Mouse (Mus musculus): Measurements from ENCODE around the gene Abca6. TPM values are rescaled to one million over a fixed set of nuclear protein-coding genes. Genes with fewer than 3 reads are reported as not detected.
A peak's percentile ranks its signal among the peaks of the same experiment; 100 is the strongest.

The Abca6 gene
- polyA plus RNA-seq (2012; fragmentation: generic; extraction: Trizol): not detected
- long read RNA-seq, experiment 1: 0 reads
- long read RNA-seq, experiment 2: 0 reads

- Histone ChIP-seq H3K79me2 (ENCODE audit: control insufficient read depth, insufficient read depth) (no peaks in the 10 kb centered on the region), H3K79me3 (ENCODE audit: low read depth) (no peaks in the 10 kb centered on the region), H3K36me3 (ENCODE audit: control insufficient read depth, insufficient read depth) (no peaks in the 10 kb centered on the region), H3K4me3 (ENCODE audit: insufficient read depth, poor library complexity, severe bottlenecking) (no peak within 1 kb of the TSS), H3K27me3 (ENCODE audit: control insufficient read depth, insufficient read depth, insufficient read length) (no peaks in the 10 kb centered on the region), H3ac (ENCODE audit: control insufficient read depth, insufficient read length, low read depth) (no peak within 1 kb of the TSS)
- TF ChIP-seq MYOD1 (IDR thresholded peaks at IDR 0.05; ENCODE audit: control insufficient read depth, insufficient read length, low read depth): no peak
- no peak for TF ChIP-seq CTCF (IDR thresholded peaks at IDR 0.05; ENCODE audit: control insufficient read depth, insufficient read depth, insufficient read length)
- no peak for TF ChIP-seq FOSL1 (IDR thresholded peaks at IDR 0.05; ENCODE audit: insufficient read depth, low read length, poor library complexity, severe bottlenecking)
- TF ChIP-seq MYOG (IDR thresholded peaks at IDR 0.05; ENCODE audit: control insufficient read depth, extremely low read depth, insufficient read length): no peak
- TF ChIP-seq MAX (IDR thresholded peaks at IDR 0.05): no peak
These were observed at the start of gene Abca6 for GRCm38 (mm10) chr11:110251534-110251933. Gene Abca6 (minus strand): TSS chr11:110251776.

GRCm38 (mm10) chr11:110297917-110298533 lies 46.4 kb upstream of the Abca6 start:
- no peak overlapping the region for H3ac ChIP-seq (ENCODE audit: control insufficient read depth, insufficient read length, low read depth)
- no peaks in the 10 kb centered on the region for H3K79me3 ChIP-seq (ENCODE audit: low read depth)
- H3K27me3 ChIP-seq (ENCODE audit: control insufficient read depth, insufficient read depth, insufficient read length): no peaks in the 10 kb centered on the region
- no peaks in the 10 kb centered on the region for H3K79me2 ChIP-seq (ENCODE audit: control insufficient read depth, insufficient read depth)
- H3K36me3 ChIP-seq (ENCODE audit: control insufficient read depth, insufficient read depth): peaks cover 7% of the 10 kb centered on the region
- H3K4me3 ChIP-seq (ENCODE audit: insufficient read depth, poor library complexity, severe bottlenecking): no peak overlapping the region
- TF ChIP-seq FOSL1 (IDR thresholded peaks at IDR 0.05; ENCODE audit: insufficient read depth, low read length, poor library complexity, severe bottlenecking) (no peak), CTCF (IDR thresholded peaks at IDR 0.05; ENCODE audit: control insufficient read depth, insufficient read depth, insufficient read length) (no peak), CEBPB (IDR thresholded peaks at IDR 0.05; ENCODE audit: low read depth) (no peak), MYOD1 (IDR thresholded peaks at IDR 0.05; ENCODE audit: control insufficient read depth, insufficient read length, low read depth) (no peak)

DNA sequence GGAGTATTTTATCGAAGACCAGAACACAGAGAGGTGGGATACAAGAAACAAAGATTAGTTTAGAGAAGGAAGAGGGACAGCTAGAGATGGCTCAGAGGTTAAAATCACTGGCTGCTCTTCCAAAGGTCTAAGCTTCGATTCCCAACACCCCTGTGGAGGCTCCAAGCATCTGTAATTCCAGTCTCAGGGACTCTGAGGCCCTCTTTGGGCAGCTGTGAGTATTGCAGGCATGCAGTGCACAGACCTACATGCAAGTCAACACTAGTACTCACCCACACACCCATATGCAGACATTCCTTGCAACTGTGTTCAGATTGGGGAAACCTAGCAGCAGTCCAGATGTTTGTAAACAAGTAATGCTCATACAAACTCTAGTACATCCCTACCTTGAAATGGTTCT lies 39.0 kb upstream of the Abca6 start:
- Histone ChIP-seq H3K27me3 (ENCODE audit: control insufficient read depth, insufficient read depth, insufficient read length) (no peaks in the 10 kb centered on the region), H3K36me3 (ENCODE audit: control insufficient read depth, insufficient read depth) (peaks cover 6% of the 10 kb centered on the region), H3K79me2 (ENCODE audit: control insufficient read depth, insufficient read depth) (no peaks in the 10 kb centered on the region), H3ac (ENCODE audit: control insufficient read depth, insufficient read length, low read depth) (no peak overlapping the region), H3K4me3 (ENCODE audit: insufficient read depth, poor library complexity, severe bottlenecking) (no peak overlapping the region), H3K79me3 (ENCODE audit: low read depth) (no peaks in the 10 kb centered on the region)
- no peak for TF ChIP-seq USF1 (IDR thresholded peaks at IDR 0.05; ENCODE audit: low read depth)
- TF ChIP-seq CTCF (IDR thresholded peaks at IDR 0.05; ENCODE audit: control insufficient read depth, insufficient read depth, insufficient read length): no peak
- TF ChIP-seq MYOD1 (IDR thresholded peaks at IDR 0.05; ENCODE audit: control insufficient read depth, insufficient read length, low read depth): no peak
- no peak for TF ChIP-seq MYOG (IDR thresholded peaks at IDR 0.05; ENCODE audit: control insufficient read depth, extremely low read depth, insufficient read length)
- TF ChIP-seq FOSL1 (IDR thresholded peaks at IDR 0.05; ENCODE audit: insufficient read depth, low read length, poor library complexity, severe bottlenecking): no peak

DNA sequence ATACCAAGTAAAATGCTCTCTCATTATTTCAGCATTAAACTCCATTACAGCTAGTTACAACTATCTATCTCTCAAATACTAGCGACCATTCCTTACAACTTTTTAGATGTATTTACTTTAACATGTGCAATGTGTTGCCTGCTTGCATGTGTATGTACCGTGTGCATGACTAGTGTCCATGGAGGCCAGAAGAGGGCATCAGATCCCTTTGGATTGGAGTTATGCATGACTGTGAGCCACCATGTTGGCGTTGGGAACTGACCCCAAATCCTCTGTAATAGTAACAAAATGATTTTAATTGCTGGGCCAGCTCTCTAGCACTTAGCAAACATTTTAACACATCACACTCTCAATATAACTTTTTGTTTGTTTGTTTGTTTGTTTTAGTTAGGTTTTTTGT lies 36.8 kb upstream of the Abca6 start:
- H3ac ChIP-seq (ENCODE audit: control insufficient read depth, insufficient read length, low read depth): no peak overlapping the region
- peak; percentile 1 for TF ChIP-seq CTCF (IDR thresholded peaks at IDR 0.05; ENCODE audit: control insufficient read depth, insufficient read depth, insufficient read length)
- no peak for TF ChIP-seq FOSL1 (IDR thresholded peaks at IDR 0.05; ENCODE audit: insufficient read depth, low read length, poor library complexity, severe bottlenecking)
- TF ChIP-seq USF1 (IDR thresholded peaks at IDR 0.05; ENCODE audit: low read depth): no peak
- no peak for TF ChIP-seq MYOG (IDR thresholded peaks at IDR 0.05; ENCODE audit: control insufficient read depth, extremely low read depth, insufficient read length)
- TF ChIP-seq MAX (IDR thresholded peaks at IDR 0.05): no peak
- no peaks in the 10 kb centered on the region for H3K79me2 ChIP-seq (ENCODE audit: control insufficient read depth, insufficient read depth)
- peaks cover 6% of the 10 kb centered on the region for H3K36me3 ChIP-seq (ENCODE audit: control insufficient read depth, insufficient read depth)
- no peak overlapping the region for H3K4me3 ChIP-seq (ENCODE audit: insufficient read depth, poor library complexity, severe bottlenecking)
- no peaks in the 10 kb centered on the region for H3K27me3 ChIP-seq (ENCODE audit: control insufficient read depth, insufficient read depth, insufficient read length)
- H3K79me3 ChIP-seq (ENCODE audit: low read depth): no peaks in the 10 kb centered on the region

GRCm38 (mm10) chr11:110287694-110288093 lies 36.1 kb upstream of the Abca6 start:
- no peaks in the 10 kb centered on the region for H3K79me3 ChIP-seq (ENCODE audit: low read depth)
- H3K79me2 ChIP-seq (ENCODE audit: control insufficient read depth, insufficient read depth): no peaks in the 10 kb centered on the region
- TF ChIP-seq CTCF (IDR thresholded peaks at IDR 0.05; ENCODE audit: control insufficient read depth, insufficient read depth, insufficient read length) (no peak), MYOG (IDR thresholded peaks at IDR 0.05; ENCODE audit: control insufficient read depth, extremely low read depth, insufficient read length) (no peak), MAX (IDR thresholded peaks at IDR 0.05) (no peak), USF1 (IDR thresholded peaks at IDR 0.05; ENCODE audit: low read depth) (no peak), FOSL1 (IDR thresholded peaks at IDR 0.05; ENCODE audit: insufficient read depth, low read length, poor library complexity, severe bottlenecking) (no peak), MYOD1 (IDR thresholded peaks at IDR 0.05; ENCODE audit: control insufficient read depth, insufficient read length, low read depth) (no peak), CEBPB (IDR thresholded peaks at IDR 0.05; ENCODE audit: low read depth) (no peak)
- peaks cover 6% of the 10 kb centered on the region for H3K36me3 ChIP-seq (ENCODE audit: control insufficient read depth, insufficient read depth)
- no peak overlapping the region for H3K4me3 ChIP-seq (ENCODE audit: insufficient read depth, poor library complexity, severe bottlenecking)
- H3ac ChIP-seq (ENCODE audit: control insufficient read depth, insufficient read length, low read depth): no peak overlapping the region
- no peaks in the 10 kb centered on the region for H3K27me3 ChIP-seq (ENCODE audit: control insufficient read depth, insufficient read depth, insufficient read length)

GRCm38 (mm10) chr11:110286331-110286730 lies 34.8 kb upstream of the Abca6 start:
- Histone ChIP-seq H3K27me3 (ENCODE audit: control insufficient read depth, insufficient read depth, insufficient read length) (no peaks in the 10 kb centered on the region), H3K79me3 (ENCODE audit: low read depth) (no peaks in the 10 kb centered on the region), H3K36me3 (ENCODE audit: control insufficient read depth, insufficient read depth) (peaks cover 6% of the 10 kb centered on the region), H3ac (ENCODE audit: control insufficient read depth, insufficient read length, low read depth) (no peak overlapping the region), H3K79me2 (ENCODE audit: control insufficient read depth, insufficient read depth) (no peaks in the 10 kb centered on the region), H3K4me3 (ENCODE audit: insufficient read depth, poor library complexity, severe bottlenecking) (no peak overlapping the region)
- no peak for TF ChIP-seq CEBPB (IDR thresholded peaks at IDR 0.05; ENCODE audit: low read depth)
- no peak for TF ChIP-seq MYOG (IDR thresholded peaks at IDR 0.05; ENCODE audit: control insufficient read depth, extremely low read depth, insufficient read length)
- no peak for TF ChIP-seq CTCF (IDR thresholded peaks at IDR 0.05; ENCODE audit: control insufficient read depth, insufficient read depth, insufficient read length)
- no peak for TF ChIP-seq MAX (IDR thresholded peaks at IDR 0.05)
- no peak for TF ChIP-seq FOSL1 (IDR thresholded peaks at IDR 0.05; ENCODE audit: insufficient read depth, low read length, poor library complexity, severe bottlenecking)
- no peak for TF ChIP-seq USF1 (IDR thresholded peaks at IDR 0.05; ENCODE audit: low read depth)
- no peak for TF ChIP-seq MYOD1 (IDR thresholded peaks at IDR 0.05; ENCODE audit: control insufficient read depth, insufficient read length, low read depth)

All from C2C12 (cell line).